Mouse (Mus musculus): ENCODE results near the gene Nrp1. TPM values are rescaled to one million over a fixed set of nuclear protein-coding genes. Genes with fewer than 3 reads are reported as not detected.

Gene Nrp1
- polyA plus RNA-seq, 1 experiment from 2014 or later = 153 TPM

GRCm38 (mm10) chr8:128511021-128511420 lies 152.6 kb downstream of the Nrp1 start:
- Histone ChIP-seq H3K9ac (replicated peaks; ENCODE audit: low read length) (no peak overlapping the region), H3K27ac (ENCODE audit: low read length) (no peak overlapping the region), H3K27me3 (ENCODE audit: insufficient read depth, low read length) (no peaks in the 10 kb centered on the region), H3K4me2 (replicated peaks; ENCODE audit: low read depth, low read length) (no peak overlapping the region), H3K36me3 (ENCODE audit: insufficient read depth, low read length) (no peaks in the 10 kb centered on the region), H3K4me1 (ENCODE audit: insufficient read depth, low read length) (no peaks in the 10 kb centered on the region), H3K4me3 (ENCODE audit: low read length) (no peak overlapping the region), H3K9me3 (ENCODE audit: low read length) (no peaks in the 10 kb centered on the region)
- no peak for ATAC-seq (ENCODE audit: low FRiP score, low TSS enrichment)

GRCm38 (mm10) chr8:128511732-128512131 lies 153.3 kb downstream of the Nrp1 start:
- H3K4me2 ChIP-seq (replicated peaks; ENCODE audit: low read depth, low read length) = no peak overlapping the region
- no peak overlapping the region for H3K9ac ChIP-seq (replicated peaks; ENCODE audit: low read length)
- H3K27ac ChIP-seq (ENCODE audit: low read length) = no peak overlapping the region
- no peak overlapping the region for H3K4me3 ChIP-seq (ENCODE audit: low read length)
- no peaks in the 10 kb centered on the region for H3K27me3 ChIP-seq (ENCODE audit: insufficient read depth, low read length)
- H3K4me1 ChIP-seq (ENCODE audit: insufficient read depth, low read length) = no peaks in the 10 kb centered on the region
- no peak for ATAC-seq (ENCODE audit: low FRiP score, low TSS enrichment)
- no peaks in the 10 kb centered on the region for H3K36me3 ChIP-seq (ENCODE audit: insufficient read depth, low read length)
- 82% methylated on average over 1 of the region's 1 CpGs for WGBS
- H3K9me3 ChIP-seq (ENCODE audit: low read length) = no peaks in the 10 kb centered on the region

GRCm38 (mm10) chr8:128516846-128517446 lies 158.5 kb downstream of the Nrp1 start:
- 83% methylated on average over 3 of the region's 3 CpGs for WGBS
- H3K9me3 ChIP-seq (ENCODE audit: low read length) = no peaks in the 10 kb centered on the region
- no peak overlapping the region for H3K4me2 ChIP-seq (replicated peaks; ENCODE audit: low read depth, low read length)
- no peaks in the 10 kb centered on the region for H3K27me3 ChIP-seq (ENCODE audit: insufficient read depth, low read length)
- no peaks in the 10 kb centered on the region for H3K4me1 ChIP-seq (ENCODE audit: insufficient read depth, low read length)
- no peak overlapping the region for H3K27ac ChIP-seq (ENCODE audit: low read length)
- no peak overlapping the region for H3K9ac ChIP-seq (replicated peaks; ENCODE audit: low read length)
- H3K4me3 ChIP-seq (ENCODE audit: low read length) = no peak overlapping the region
- ATAC-seq (ENCODE audit: low FRiP score, low TSS enrichment) = no peak
- H3K36me3 ChIP-seq (ENCODE audit: insufficient read depth, low read length) = no peaks in the 10 kb centered on the region

- 37% methylated on average over 4 of the region's 4 CpGs for WGBS
- Histone ChIP-seq H3K9me3 (ENCODE audit: low read length) (no peaks in the 10 kb centered on the region), H3K36me3 (ENCODE audit: insufficient read depth, low read length) (no peaks in the 10 kb centered on the region), H3K4me3 (ENCODE audit: low read length) (no peak overlapping the region), H3K27ac (ENCODE audit: low read length) (no peak overlapping the region), H3K9ac (replicated peaks; ENCODE audit: low read length) (no peak overlapping the region), H3K27me3 (ENCODE audit: insufficient read depth, low read length) (no peaks in the 10 kb centered on the region), H3K4me2 (replicated peaks; ENCODE audit: low read depth, low read length) (no peak overlapping the region), H3K4me1 (ENCODE audit: insufficient read depth, low read length) (no peaks in the 10 kb centered on the region)
- no peak for ATAC-seq (ENCODE audit: low FRiP score, low TSS enrichment)
Observed at GRCm38 (mm10) chr8:128517546-128518102, 159.2 kb downstream of the Nrp1 start.

- H3K9me3 ChIP-seq (ENCODE audit: low read length) = no peaks in the 10 kb centered on the region
- no peak for ATAC-seq (ENCODE audit: low FRiP score, low TSS enrichment)
- H3K4me3 ChIP-seq (ENCODE audit: low read length) = no peak overlapping the region
- no peaks in the 10 kb centered on the region for H3K4me1 ChIP-seq (ENCODE audit: insufficient read depth, low read length)
- H3K27ac ChIP-seq (ENCODE audit: low read length) = no peak overlapping the region
- 74% methylated on average over 1 of the region's 1 CpGs for whole genome bisulfite sequencing
- no peak overlapping the region for H3K9ac ChIP-seq (replicated peaks; ENCODE audit: low read length)
- no peaks in the 10 kb centered on the region for H3K27me3 ChIP-seq (ENCODE audit: insufficient read depth, low read length)
- H3K36me3 ChIP-seq (ENCODE audit: insufficient read depth, low read length) = no peaks in the 10 kb centered on the region
- H3K4me2 ChIP-seq (replicated peaks; ENCODE audit: low read depth, low read length) = no peak overlapping the region
Observed at GRCm38 (mm10) chr8:128519366-128519765, 161.0 kb downstream of the Nrp1 start.

GRCm38 (mm10) chr8:128523825-128524224 lies 165.4 kb downstream of the Nrp1 start:
- Histone ChIP-seq H3K27ac (ENCODE audit: low read length) (no peak overlapping the region), H3K27me3 (ENCODE audit: insufficient read depth, low read length) (no peaks in the 10 kb centered on the region)
- WGBS = 68% methylated on average over 7 of the region's 7 CpGs

GRCm38 (mm10) chr8:128525912-128526311 lies 167.5 kb downstream of the Nrp1 start:
- Histone ChIP-seq H3K4me1 (ENCODE audit: insufficient read depth, low read length) (no peaks in the 10 kb centered on the region), H3K4me2 (replicated peaks; ENCODE audit: low read depth, low read length) (no peak overlapping the region), H3K4me3 (ENCODE audit: low read length) (no peak overlapping the region), H3K9me3 (ENCODE audit: low read length) (no peaks in the 10 kb centered on the region), H3K36me3 (ENCODE audit: insufficient read depth, low read length) (no peaks in the 10 kb centered on the region), H3K9ac (replicated peaks; ENCODE audit: low read length) (no peak overlapping the region), H3K27ac (ENCODE audit: low read length) (no peak overlapping the region), H3K27me3 (ENCODE audit: insufficient read depth, low read length) (no peaks in the 10 kb centered on the region)
- no peak for ATAC-seq (ENCODE audit: low FRiP score, low TSS enrichment)
- 81% methylated on average over 1 of the region's 1 CpGs for WGBS

More at GRCm38 (mm10) chr8:128523825-128524224, 165.4 kb downstream of the Nrp1 start:
- Histone ChIP-seq H3K9me3 (ENCODE audit: low read length) (no peaks in the 10 kb centered on the region), H3K36me3 (ENCODE audit: insufficient read depth, low read length) (no peaks in the 10 kb centered on the region), H3K4me2 (replicated peaks; ENCODE audit: low read depth, low read length) (no peak overlapping the region), H3K9ac (replicated peaks; ENCODE audit: low read length) (no peak overlapping the region), H3K4me3 (ENCODE audit: low read length) (no peak overlapping the region), H3K4me1 (ENCODE audit: insufficient read depth, low read length) (no peaks in the 10 kb centered on the region)
- ATAC-seq (ENCODE audit: low FRiP score, low TSS enrichment) = no peak

GRCm38 (mm10) chr8:128528591-128529383 lies 170.4 kb downstream of the Nrp1 start:
- H3K36me3 ChIP-seq (ENCODE audit: insufficient read depth, low read length) = no peaks in the 10 kb centered on the region

GRCm38 (mm10) chr8:128534442-128534871 lies 176.1 kb downstream of the Nrp1 start:
- no peaks in the 10 kb centered on the region for H3K36me3 ChIP-seq (ENCODE audit: insufficient read depth, low read length)
- 58% methylated on average over 3 of the region's 3 CpGs for WGBS
- no peak overlapping the region for H3K27ac ChIP-seq (ENCODE audit: low read length)
- ATAC-seq (ENCODE audit: low FRiP score, low TSS enrichment) = no peak
- H3K27me3 ChIP-seq (ENCODE audit: insufficient read depth, low read length) = no peaks in the 10 kb centered on the region
- no peak overlapping the region for H3K9ac ChIP-seq (replicated peaks; ENCODE audit: low read length)
- no peak overlapping the region for H3K4me2 ChIP-seq (replicated peaks; ENCODE audit: low read depth, low read length)
- no peaks in the 10 kb centered on the region for H3K9me3 ChIP-seq (ENCODE audit: low read length)
- no peak overlapping the region for H3K4me3 ChIP-seq (ENCODE audit: low read length)
- no peaks in the 10 kb centered on the region for H3K4me1 ChIP-seq (ENCODE audit: insufficient read depth, low read length)

More at GRCm38 (mm10) chr8:128528591-128529383, 170.4 kb downstream of the Nrp1 start:
- Histone ChIP-seq H3K4me1 (ENCODE audit: insufficient read depth, low read length) (no peaks in the 10 kb centered on the region), H3K27me3 (ENCODE audit: insufficient read depth, low read length) (no peaks in the 10 kb centered on the region), H3K27ac (ENCODE audit: low read length) (no peak overlapping the region), H3K9ac (replicated peaks; ENCODE audit: low read length) (no peak overlapping the region), H3K4me3 (ENCODE audit: low read length) (no peak overlapping the region), H3K9me3 (ENCODE audit: low read length) (no peaks in the 10 kb centered on the region), H3K4me2 (replicated peaks; ENCODE audit: low read depth, low read length) (no peak overlapping the region)
- 59% methylated on average over 8 of the region's 8 CpGs for WGBS
- ATAC-seq (ENCODE audit: low FRiP score, low TSS enrichment) = no peak

GRCm38 (mm10) chr8:128535685-128536084 lies 177.3 kb downstream of the Nrp1 start:
- H3K9ac ChIP-seq (replicated peaks; ENCODE audit: low read length) = no peak overlapping the region
- no peaks in the 10 kb centered on the region for H3K27me3 ChIP-seq (ENCODE audit: insufficient read depth, low read length)
- no peak overlapping the region for H3K4me3 ChIP-seq (ENCODE audit: low read length)
- ATAC-seq (ENCODE audit: low FRiP score, low TSS enrichment) = no peak
- no peaks in the 10 kb centered on the region for H3K9me3 ChIP-seq (ENCODE audit: low read length)
- no peak overlapping the region for H3K27ac ChIP-seq (ENCODE audit: low read length)
- H3K4me1 ChIP-seq (ENCODE audit: insufficient read depth, low read length) = no peaks in the 10 kb centered on the region
- no peak overlapping the region for H3K4me2 ChIP-seq (replicated peaks; ENCODE audit: low read depth, low read length)
- H3K36me3 ChIP-seq (ENCODE audit: insufficient read depth, low read length) = no peaks in the 10 kb centered on the region

Measured in kidney, embryonic 16.5 days (tissue).